Comparison of ENCODE assay signal across 21 mouse cellular contexts in genomic region chr3:144257714-144258517, GRCm38 (mm10). TPM values are rescaled to one million over a fixed set of nuclear protein-coding genes. Genes with fewer than 3 reads are reported as not detected.
A peak's percentile ranks its signal among the peaks of the same experiment; 100 is the strongest.
DNase-seq lines count a peak whose midpoint lies in the region; ATAC-seq lines count a peak whose summit lies in the region.
"Had no signal": no experiment of that assay in that cellular context is flagged by ENCODE, and none has a peak within 500 bp of the region (broad histone marks: within the 10 kb centered on the region; RNA-seq: fewer than 3 reads in every experiment).

No protein-coding gene starts in this region.

- peak; percentile 50 for DNase-seq in adrenal gland, postnatal 10 days
- DNase-seq in adrenal gland, adult 8-10 months, result no peak
- no peak for DNase-seq in midbrain, embryonic 11.5 days (ENCODE audit: low spot score, missing footprints)
- DNase-seq in left cerebral cortex, postnatal 14 days (ENCODE audit: low spot score in 2 of 2), result no peak
- no peak for DNase-seq in cerebellum, postnatal 36 days
- no peak for DNase-seq in heart, postnatal 14 days
- DNase-seq: cerebellum, adult 8-10 months; embryo, embryonic 11 days; gastrocnemius, postnatal 10 days; heart, postnatal 10 days; kidney, adult 2 months; kidney, postnatal 36 days; liver, postnatal 0 days; lung, postnatal 14 days; midbrain, embryonic 14.5 days; right cerebral cortex, adult 18-20 months; thymus, adult 2 months had no signal

- intact Hi-C loops in left cerebral cortex, postnatal 14 days (cut with DNase I), result no loop called here
- intact Hi-C loops in heart, postnatal 14 days (cut with DNase I), result no loop called here

- H3K4me2 ChIP-seq in midbrain, embryonic 13.5 days (replicated peaks), result no peak overlapping the region
- no peak overlapping the region for H3K4me2 ChIP-seq in midbrain, embryonic 11.5 days
- no peak overlapping the region for H3K4me2 ChIP-seq in forebrain, embryonic 16.5 days (ENCODE audit: low read length)
- H3K4me2 ChIP-seq: limb, embryonic 15.5 days had no signal

- 73% methylated on average over 6 of the region's 6 CpGs for WGBS in midbrain, embryonic 13.5 days
- 65% methylated on average over 6 of the region's 6 CpGs for WGBS in midbrain, embryonic 11.5 days
- WGBS in forebrain, embryonic 16.5 days, result 67% methylated on average over 6 of the region's 6 CpGs

- no peak overlapping the region for H3K27ac ChIP-seq in midbrain, embryonic 13.5 days
- H3K27ac ChIP-seq in midbrain, embryonic 11.5 days (ENCODE audit: low read depth, low read length), result no peak overlapping the region
- 0 out of 2 replicates have a peak overlapping the region, but pooled peaks have one; percentile 24 for H3K27ac ChIP-seq in forebrain, embryonic 16.5 days (ENCODE audit: low read length)
- H3K27ac ChIP-seq: limb, embryonic 15.5 days had no signal

- H3K36me3 ChIP-seq in midbrain, embryonic 13.5 days, result no peaks in the 10 kb centered on the region
- no peaks in the 10 kb centered on the region for H3K36me3 ChIP-seq in midbrain, embryonic 11.5 days (ENCODE audit: control insufficient read depth, insufficient read depth, low read length)
- no peaks in the 10 kb centered on the region for H3K36me3 ChIP-seq in forebrain, embryonic 16.5 days (ENCODE audit: control insufficient read depth, insufficient read depth)
- H3K36me3 ChIP-seq: limb, embryonic 15.5 days had no signal

- no peaks in the 10 kb centered on the region for H3K27me3 ChIP-seq in midbrain, embryonic 13.5 days
- no peaks in the 10 kb centered on the region for H3K27me3 ChIP-seq in midbrain, embryonic 11.5 days (ENCODE audit: control insufficient read depth, insufficient read depth, low read length)
- H3K27me3 ChIP-seq in forebrain, embryonic 16.5 days (replicated peaks; ENCODE audit: control insufficient read depth, insufficient read depth, low read length), result no peaks in the 10 kb centered on the region
- H3K27me3 ChIP-seq: limb, embryonic 15.5 days had no signal

- H3K4me3 ChIP-seq in midbrain, embryonic 13.5 days (replicated peaks), result no peak overlapping the region
- no peak overlapping the region for H3K4me3 ChIP-seq in midbrain, embryonic 11.5 days (ENCODE audit: low read depth, low read length)
- no peak overlapping the region for H3K4me3 ChIP-seq in forebrain, embryonic 16.5 days (replicated peaks; ENCODE audit: low read length)
- H3K4me3 ChIP-seq: limb, embryonic 15.5 days had no signal

- H3K4me1 ChIP-seq in midbrain, embryonic 13.5 days (replicated peaks), result peaks cover 6% of the 10 kb centered on the region
- H3K4me1 ChIP-seq in midbrain, embryonic 11.5 days (ENCODE audit: control insufficient read depth, insufficient read depth, low read length), result peaks cover 2% of the 10 kb centered on the region; the same call in 1 of the 2 replicates
- H3K4me1 ChIP-seq in forebrain, embryonic 16.5 days (replicated peaks; ENCODE audit: control insufficient read depth, insufficient read depth, low read length), result peaks cover 28% of the 10 kb centered on the region
- H3K4me1 ChIP-seq: limb, embryonic 15.5 days had no signal

- H3K9me3 ChIP-seq in midbrain, embryonic 13.5 days, result no peaks in the 10 kb centered on the region
- H3K9me3 ChIP-seq in midbrain, embryonic 11.5 days (ENCODE audit: control insufficient read depth, low read length), result no peaks in the 10 kb centered on the region
- H3K9me3 ChIP-seq in forebrain, embryonic 16.5 days (ENCODE audit: control insufficient read depth, low read length), result no peaks in the 10 kb centered on the region
- H3K9me3 ChIP-seq: limb, embryonic 15.5 days had no signal

- ATAC-seq in midbrain, embryonic 13.5 days, result 0 out of 2 replicates have a peak, but pooled peaks have one; percentile 50
- ATAC-seq in midbrain, embryonic 11.5 days (ENCODE audit: low FRiP score), result no peak
- peak; percentile 26 for ATAC-seq in forebrain, embryonic 16.5 days
- ATAC-seq: CD4-positive, CD25-positive, alpha-beta regulatory T cell, adult 4 months; liver, postnatal 0 days had no signal

- no peak overlapping the region for H3K9ac ChIP-seq in midbrain, embryonic 13.5 days (replicated peaks)
- no peak overlapping the region for H3K9ac ChIP-seq in midbrain, embryonic 11.5 days (ENCODE audit: low read length)
- no peak overlapping the region for H3K9ac ChIP-seq in forebrain, embryonic 16.5 days (replicated peaks; ENCODE audit: low read depth, low read length)
- H3K9ac ChIP-seq: limb, embryonic 15.5 days; liver, postnatal 0 days had no signal

RNA-seq across cellular contexts. Expression of gene Lmo4, which starts 52.9 kb away (rescaled TPM):
- total RNA-seq in adrenal gland, postnatal 10 days (2021), result 10 to 100 TPM; 63.1 to 65.6 TPM
- 10 to 100 TPM; 53.7 to 93.7 (median 73.7) TPM for total RNA-seq in adrenal gland, adult 8-10 months (2022)
- polyA plus RNA-seq in midbrain, embryonic 13.5 days (2015; fragmentation: Nextera tagmentation; extraction: Ambion mirVana), result 55.3 and 60.6 TPM in 2 replicates
- polyA plus RNA-seq in midbrain, embryonic 11.5 days (2014; fragmentation: Nextera tagmentation; extraction: Ambion mirVana), result 41.5 and 49.0 TPM in 2 replicates
- 163 and 186 TPM in 2 replicates for polyA plus RNA-seq in forebrain, embryonic 16.5 days (2015; fragmentation: Nextera tagmentation; extraction: Ambion mirVana)
- total RNA-seq in left cerebral cortex, postnatal 14 days (2021), result 100 to 1,000 TPM; 306 to 308 TPM
- total RNA-seq in heart, postnatal 14 days (2021), result 10 to 100 TPM; 33.2 to 34.5 TPM
